Mouse (Mus musculus): ENCODE measurements around the gene Zswim2.

DNA sequence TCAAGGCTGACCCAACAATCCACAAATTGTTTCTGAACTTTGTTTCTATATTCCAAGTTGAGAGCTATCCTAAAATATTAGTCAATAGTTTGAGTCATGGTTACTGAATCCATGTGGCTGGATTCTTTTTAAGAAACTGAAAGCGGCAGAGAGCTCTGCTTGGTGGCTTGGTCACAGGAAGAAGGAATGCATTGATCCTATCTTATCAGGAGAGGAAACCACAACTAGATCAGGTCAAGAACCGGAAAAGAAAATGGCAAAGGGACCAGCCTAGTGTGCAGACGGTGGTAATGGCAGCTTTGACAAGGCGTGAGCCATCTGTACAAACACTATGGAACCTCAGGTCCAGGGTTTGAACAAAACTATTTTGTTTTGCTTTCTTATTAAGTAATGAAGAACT is 764 bp upstream of the Zswim2 start:
- no peak for TF ChIP-seq EP300 (optimal IDR thresholded peaks at IDR 0.05)
- TF ChIP-seq CTCF (IDR thresholded peaks at IDR 0.05; ENCODE audit: low read depth) = no peak

Measured in stomach, postnatal 0 days (tissue).